ENCODE assay signal across 20 mouse cellular contexts in the genomic region with DNA sequence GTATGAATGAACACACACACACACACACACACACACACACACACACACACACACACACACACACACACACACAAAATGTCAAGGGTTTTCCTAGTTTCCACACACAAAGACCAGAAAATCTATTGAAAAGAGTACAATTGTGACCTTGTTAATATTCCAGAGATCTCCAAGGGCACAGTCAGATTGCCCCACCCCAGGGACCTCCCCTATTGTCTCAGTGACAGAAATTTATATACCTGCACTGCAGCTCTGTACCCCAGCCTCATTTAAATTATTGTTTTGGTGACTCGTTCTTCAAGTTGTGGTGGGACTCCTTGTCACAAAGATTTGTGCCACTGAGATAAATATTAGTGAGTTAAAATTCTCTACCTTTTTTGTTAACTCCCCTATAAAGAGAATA.
"Had no signal": no experiment of that assay in that cellular context is flagged by ENCODE, and none has a peak within 500 bp of the region (broad histone marks: within the 10 kb centered on the region; RNA-seq: fewer than 3 reads in every experiment).

No protein-coding gene starts in this region.

- H3K4me2 ChIP-seq: liver, embryonic 13.5 days; liver, embryonic 15.5 days; lung, embryonic 15.5 days; midbrain, embryonic 12.5 days; neural tube, embryonic 13.5 days; stomach, embryonic 15.5 days had no signal

- H3K27me3 ChIP-seq: liver, embryonic 13.5 days; liver, embryonic 15.5 days; lung, embryonic 15.5 days; megakaryocyte, embryonic 14.5 days; midbrain, embryonic 12.5 days; neural tube, embryonic 13.5 days; stomach, embryonic 15.5 days had no signal

- H3K9ac ChIP-seq: liver, embryonic 13.5 days; liver, embryonic 15.5 days; liver, postnatal 0 days; lung, embryonic 15.5 days; midbrain, embryonic 12.5 days; neural tube, embryonic 13.5 days; stomach, embryonic 15.5 days had no signal

- H3K9me3 ChIP-seq: liver, embryonic 13.5 days; liver, embryonic 15.5 days; lung, embryonic 15.5 days; megakaryocyte, embryonic 14.5 days; midbrain, embryonic 10.5 days; midbrain, embryonic 12.5 days; neural tube, embryonic 13.5 days; stomach, embryonic 15.5 days had no signal

- H3K36me3 ChIP-seq: liver, embryonic 13.5 days; liver, embryonic 15.5 days; lung, embryonic 15.5 days; midbrain, embryonic 10.5 days; midbrain, embryonic 12.5 days; neural tube, embryonic 13.5 days; stomach, embryonic 15.5 days had no signal

- H3K4me1 ChIP-seq: liver, embryonic 13.5 days; liver, embryonic 15.5 days; lung, embryonic 15.5 days; megakaryocyte, embryonic 14.5 days; midbrain, embryonic 10.5 days; neural tube, embryonic 13.5 days; stomach, embryonic 15.5 days had no signal

- DNase-seq: liver, embryonic 13.5 days; liver, postnatal 0 days; lung, adult 2 months; lung, postnatal 14 days; lung, postnatal 36 days; midbrain, embryonic 14.5 days; right cerebral cortex, postnatal 14 days; thymus, adult 2 months; thymus, postnatal 25 days; thymus, postnatal 4 days had no signal

- H3K27ac ChIP-seq: liver, embryonic 13.5 days; liver, embryonic 15.5 days; lung, embryonic 15.5 days; macrophage; midbrain, embryonic 10.5 days; midbrain, embryonic 12.5 days; neural tube, embryonic 13.5 days; stomach, embryonic 15.5 days; stomach, postnatal 0 days had no signal

- H3K4me3 ChIP-seq: liver, embryonic 13.5 days; liver, embryonic 15.5 days; lung, embryonic 15.5 days; megakaryocyte, embryonic 14.5 days; midbrain, embryonic 10.5 days; midbrain, embryonic 12.5 days; neural tube, embryonic 13.5 days; stomach, embryonic 15.5 days had no signal

- ATAC-seq: liver, postnatal 0 days; lung, postnatal 0 days had no signal
